Mouse (Mus musculus): Measurements from ENCODE around the gene Clcnka.

The Clcnka gene

DNA sequence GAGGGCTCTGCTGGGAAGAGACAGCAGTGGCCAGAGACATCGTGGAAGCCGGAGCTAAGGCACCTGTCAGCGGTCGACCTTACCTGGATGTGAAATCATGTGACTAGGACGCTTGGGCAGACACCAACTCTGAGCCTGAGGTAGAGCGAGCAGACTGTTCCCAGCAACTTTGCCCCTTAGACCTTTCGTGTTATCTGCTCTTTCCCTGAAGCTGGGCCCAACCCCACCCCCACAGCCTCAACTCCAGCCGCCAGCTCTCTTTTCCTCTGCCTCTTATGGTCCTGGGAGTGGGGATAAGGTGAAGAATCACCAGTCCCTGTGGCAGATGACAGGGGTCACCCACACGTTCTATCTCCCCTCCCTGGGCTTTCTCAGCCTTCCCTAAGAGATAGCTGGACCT, 22.4 kb upstream of the Clcnka start:
- DNase-seq, result no peak

DNA sequence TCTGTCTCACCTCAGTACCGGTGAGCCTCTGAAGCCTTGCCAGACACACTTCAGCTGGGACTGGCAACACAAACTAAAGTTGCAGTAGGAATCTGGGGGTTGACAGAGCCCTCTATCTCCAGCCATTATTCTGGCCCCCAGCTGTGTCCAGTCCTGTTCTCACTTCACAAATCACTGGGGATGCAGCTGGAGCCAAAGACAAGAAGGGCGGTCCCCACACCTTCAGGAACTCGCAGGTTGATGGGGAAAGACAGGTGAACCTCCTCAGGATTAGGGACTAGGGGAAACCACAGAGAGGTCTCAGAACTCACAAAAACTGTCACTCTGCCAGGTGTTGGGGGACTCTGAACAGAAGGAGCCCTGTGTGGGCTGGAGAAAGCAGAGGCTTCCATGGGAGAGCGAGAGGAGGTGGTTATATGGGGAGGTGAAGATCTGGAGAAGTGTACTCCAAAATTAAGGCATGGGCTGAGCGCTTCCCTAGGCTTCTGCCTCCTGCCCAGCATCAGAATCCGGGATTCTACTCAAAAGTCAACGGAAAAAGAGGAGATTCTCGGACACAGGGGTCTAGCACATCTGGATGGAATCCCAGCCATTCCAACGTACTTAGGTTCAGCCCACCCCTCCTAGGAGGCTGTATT, 21.8 kb upstream of the Clcnka start, which contains the start of gene Hspb7:
Gene Hspb7, plus strand, starts transcription at position 588 of the 638 bp plus-strand sequence.
- no peak for DNase-seq

DNA sequence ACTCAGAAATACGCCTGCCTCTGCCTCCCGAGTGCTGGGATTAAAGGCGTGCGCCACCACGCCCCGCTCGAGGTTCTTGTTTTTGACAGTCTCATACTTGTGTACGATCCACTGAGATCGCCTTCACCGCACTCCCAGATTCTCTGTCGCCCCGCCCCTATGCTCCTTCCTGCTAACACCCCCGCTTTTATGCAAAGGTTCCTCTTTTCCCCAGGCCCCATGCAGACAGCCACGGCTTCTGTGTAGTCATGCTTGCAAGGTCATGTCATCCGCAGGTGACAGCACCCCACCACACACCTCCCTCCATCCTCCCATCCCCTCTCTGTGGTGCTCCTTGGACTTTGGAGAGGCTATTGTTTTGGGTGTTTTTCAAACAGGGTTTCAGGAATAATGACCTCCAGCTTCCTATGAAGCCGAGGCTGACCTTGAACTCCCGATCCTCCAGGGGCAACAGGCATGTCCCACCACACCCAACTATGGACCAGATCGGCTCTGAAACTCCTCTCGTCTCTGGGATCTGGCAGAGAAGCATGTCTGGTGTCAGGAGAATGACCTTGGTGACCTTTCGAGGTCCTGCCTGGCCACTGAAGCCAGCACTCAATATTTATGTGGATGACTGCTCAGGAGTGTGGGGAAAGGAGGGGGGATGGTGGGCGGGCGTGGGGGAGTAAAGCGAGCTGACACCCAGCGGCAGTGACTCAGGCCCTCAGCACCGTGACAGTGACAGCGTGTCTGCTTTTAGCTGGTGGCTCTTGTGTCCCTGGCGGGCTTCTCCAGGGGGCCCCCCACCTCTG, 21.1 kb upstream of the Clcnka start:
- peak; percentile 58 to 61 for DNase-seq

DNA sequence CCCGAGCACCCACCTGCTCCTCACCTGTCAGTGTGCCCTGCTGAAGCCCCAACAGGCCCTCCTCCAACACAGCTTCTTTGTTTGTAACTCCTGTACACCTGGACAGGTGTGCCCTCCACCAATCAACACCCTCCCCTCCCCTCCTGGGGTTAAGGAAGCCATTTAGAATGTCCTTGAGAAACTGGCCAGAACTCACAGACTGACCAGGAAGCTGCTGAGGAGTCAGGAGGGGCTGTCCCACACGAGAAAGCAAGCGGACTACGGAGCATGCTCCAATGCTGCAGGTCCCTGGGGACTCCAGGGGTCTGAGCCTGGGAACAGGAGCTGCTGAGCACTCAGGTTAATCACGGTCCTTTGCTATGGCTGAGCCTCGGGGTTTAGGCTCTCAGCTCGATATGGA, 17.4 kb upstream of the Clcnka start, which contains the start of gene Clcnkb:
Gene Clcnkb, minus strand, starts transcription at position 91 of the 400 bp plus-strand sequence.
- no peak for DNase-seq

DNA sequence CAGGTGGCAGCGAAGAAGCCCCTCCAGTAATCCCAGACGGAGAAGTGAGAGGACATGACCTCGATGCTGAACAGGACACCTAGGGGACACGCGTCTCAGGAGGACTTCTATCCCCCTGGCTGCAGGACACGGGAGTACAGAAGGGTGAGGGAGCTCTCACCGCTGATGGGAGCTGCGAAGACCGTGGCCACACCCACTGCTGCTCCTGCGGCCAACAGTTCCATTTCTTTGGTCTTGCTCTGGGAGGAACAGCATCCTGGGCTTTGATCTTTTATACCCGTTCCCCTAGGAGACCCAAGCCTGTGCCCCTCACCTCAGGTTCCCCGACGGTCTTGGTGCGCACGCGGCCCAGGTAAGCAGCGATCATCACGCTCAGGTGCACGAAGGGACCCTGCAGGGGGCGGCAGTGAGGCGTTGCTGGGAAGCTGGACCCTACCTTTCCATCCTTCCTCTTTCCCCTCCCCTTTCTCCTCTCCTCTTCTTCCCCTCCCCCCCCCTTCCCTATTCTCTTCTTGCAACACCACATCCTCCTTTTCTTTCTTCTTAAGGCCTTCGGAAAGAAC, 13.0 kb upstream of the Clcnka start:
- no peak for DNase-seq

DNA sequence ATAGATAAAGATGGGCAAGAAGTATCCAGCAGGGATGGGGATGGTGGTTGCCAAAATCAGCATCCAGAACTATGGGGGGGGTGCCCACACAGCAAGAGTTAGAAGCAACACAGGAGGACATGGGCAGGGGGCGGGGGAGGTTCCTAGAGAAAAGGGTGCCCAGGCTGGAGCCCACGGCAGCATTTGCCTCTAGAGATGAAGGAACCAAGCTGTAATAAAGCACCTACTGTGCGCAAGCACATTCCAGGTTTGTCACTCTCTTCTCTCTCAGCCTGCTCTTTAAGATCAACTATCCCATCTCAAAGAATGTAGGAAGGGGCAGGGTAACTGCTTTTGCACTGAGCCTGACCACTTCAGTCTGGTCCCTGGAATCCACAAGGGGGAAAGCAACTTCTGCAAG, 10.1 kb upstream of the Clcnka start:
- no peak for DNase-seq

DNA sequence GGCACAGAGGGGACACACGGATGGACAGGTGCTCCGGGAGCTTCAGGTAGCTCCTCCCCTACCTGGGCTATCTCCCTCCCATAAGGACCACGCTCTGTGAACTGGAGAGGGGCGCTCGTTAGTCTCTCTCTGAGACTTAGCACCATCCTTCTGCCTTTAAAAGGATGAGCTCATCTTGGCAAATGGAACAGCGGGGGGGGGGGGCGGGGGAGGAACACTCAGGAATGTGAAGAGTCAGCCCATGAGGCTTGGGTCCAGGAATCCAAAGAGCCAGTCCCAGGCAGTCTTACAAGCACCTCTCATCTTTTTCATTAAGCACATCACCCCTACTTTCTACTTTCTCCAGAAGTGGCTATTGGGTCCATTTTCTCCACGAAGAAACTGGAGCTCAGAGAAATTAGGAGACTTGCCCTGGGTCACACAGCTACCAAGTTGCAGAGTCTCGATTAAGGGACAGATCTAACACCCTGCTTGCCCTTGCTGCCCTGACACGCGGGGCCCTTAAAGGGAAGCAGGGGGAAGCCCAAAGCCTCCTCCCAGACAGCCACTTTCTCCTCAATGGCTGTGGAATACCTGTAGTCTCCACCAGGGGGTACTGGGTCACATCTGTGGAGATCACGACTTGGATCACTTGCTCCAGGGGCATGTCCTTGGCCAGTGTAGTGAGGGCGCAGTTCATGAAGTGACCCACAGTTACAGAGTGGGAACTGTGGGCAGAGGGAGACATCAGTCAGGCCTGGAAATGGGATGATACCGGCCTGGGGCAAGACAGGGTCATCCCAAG, 8.2 kb upstream of the Clcnka start:
- peak in 1 of 2 experiments; percentile 29 for DNase-seq

DNA sequence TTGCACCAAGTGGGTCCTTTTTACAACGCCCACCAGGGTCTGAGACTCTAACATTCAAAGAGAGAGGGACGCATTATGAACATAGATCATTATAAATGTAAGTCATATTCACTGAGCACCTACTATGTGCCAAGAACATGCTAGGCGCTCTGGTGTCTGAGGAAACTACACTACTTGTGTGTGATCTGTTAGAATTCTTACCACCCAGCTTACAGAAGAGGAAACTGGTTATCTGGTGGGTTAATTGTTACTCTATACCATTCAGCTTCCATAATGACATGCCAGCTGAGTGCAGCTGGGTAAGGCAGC, 6.7 kb upstream of the Clcnka start:
- DNase-seq, result no peak

DNA sequence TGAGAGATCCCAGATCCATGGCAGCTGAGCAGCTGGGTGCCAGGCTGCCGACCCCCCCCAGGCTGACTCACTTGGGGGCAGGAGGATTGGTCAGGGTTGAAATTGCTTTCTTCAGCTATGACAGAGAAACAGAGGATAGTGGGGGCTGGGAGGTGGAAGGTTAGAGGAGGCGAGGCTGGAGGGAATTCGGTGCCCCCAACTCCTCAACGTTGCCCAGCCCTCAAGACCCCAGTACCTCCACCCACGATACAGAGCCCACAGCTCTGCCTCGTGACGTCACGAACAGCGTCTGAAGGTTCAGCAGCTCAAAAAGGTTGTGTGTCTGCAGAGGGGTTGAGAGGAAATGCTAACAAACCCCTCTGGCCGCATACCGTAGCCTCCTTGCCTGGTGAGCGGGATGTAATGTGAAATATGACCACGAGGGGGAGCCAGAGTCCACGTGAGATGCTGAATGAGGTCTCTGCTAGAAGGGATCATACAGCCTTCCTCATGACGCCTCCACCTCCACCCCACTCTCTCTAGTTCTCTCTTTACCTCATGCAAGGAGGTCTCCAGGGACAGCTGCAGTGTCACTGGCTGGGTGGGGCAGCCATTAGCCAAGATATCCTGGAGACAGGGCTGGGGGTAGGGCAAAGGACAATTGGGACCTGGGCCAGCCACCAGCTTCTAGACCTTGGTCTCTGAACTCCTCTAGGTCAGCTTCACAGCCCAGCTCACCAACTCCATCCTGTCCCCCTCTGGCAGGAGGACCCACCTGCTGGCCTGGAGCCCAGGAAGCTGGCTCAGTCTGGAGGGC, 6.2 kb upstream of the Clcnka start:
- peak; percentile 68 to 84 for DNase-seq

DNA sequence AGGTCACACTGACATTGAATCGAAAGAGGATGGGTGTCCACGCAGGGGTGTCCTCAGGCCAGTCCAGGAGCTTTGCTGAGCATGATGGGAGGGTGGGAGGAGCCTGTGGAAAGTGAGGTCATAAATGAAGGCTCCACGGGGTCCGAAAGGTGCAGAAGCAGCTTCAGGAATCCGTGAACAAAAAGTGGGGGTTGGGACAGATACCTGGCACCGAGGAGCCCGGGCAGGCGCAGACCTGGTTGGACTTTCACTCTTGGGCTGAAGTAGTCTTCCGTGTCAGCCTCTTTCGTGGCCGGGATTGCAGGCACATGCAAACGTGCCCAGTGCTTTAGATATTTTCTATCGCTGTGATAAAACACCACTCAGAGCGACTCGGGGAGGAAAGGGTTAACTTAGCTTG, 1.6 kb upstream of the Clcnka start:
- DNase-seq, result no peak

DNA sequence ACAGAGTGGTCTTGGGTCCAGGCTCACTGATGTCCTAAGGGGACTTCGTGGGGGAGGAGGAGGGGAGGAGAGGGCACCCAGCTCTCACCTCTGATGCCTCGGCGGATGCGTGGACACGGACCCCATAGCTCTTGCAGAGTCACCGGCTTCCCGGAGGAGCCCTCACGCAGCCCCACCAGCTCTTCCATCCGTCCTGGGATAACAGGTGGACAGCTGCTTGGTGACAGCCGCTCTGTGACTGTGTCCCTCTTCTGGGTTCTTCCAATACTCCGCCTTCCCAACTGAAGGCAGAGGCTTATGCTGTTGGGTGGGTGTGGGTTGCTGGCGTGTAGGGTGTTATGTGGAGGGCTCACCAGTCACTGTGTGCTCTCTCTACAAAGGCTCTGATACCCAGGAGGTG, 663 bp downstream of the Clcnka start:
- DNase-seq, result no peak

DNA sequence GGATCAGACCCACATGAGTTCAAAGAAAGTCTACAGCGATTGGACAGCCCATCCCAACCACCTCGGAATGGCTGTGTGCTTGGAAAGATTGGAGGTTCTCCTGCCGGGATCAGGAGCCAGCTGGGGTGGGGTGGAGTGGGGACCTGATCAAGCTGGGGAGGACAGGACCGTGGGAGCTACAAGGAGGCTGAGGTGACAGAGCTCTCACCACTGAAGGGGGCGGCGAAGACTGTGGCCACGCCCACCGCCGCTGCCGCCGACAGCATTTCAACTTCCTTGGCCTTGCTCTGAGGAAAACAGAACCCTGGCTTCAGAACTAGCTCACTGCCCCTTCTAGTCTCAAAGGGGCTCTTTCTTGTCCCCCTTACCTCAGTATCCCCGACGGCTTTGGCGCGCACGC, 3.8 kb downstream of the Clcnka start:
- no peak for DNase-seq

DNA sequence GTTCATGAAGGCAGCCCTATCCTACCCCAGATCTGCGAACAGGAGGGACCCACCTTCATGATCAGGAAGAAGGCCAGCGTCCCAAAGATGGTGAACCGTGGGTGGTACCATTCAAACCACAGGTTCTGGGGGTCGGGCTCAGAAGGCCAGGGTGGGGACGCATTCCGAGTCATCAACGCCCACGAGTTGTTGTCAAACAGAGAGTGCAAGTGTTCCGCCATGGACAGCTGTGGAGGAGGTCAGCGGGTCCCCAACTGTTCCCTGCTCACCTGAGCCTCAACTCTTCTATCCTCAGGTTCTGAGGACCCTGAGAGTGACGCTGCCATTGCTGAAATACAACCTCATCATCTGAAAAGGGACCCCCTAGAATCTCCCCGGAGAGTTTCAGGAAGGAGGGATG, 7.2 kb downstream of the Clcnka start:
- DNase-seq, result no peak

DNA sequence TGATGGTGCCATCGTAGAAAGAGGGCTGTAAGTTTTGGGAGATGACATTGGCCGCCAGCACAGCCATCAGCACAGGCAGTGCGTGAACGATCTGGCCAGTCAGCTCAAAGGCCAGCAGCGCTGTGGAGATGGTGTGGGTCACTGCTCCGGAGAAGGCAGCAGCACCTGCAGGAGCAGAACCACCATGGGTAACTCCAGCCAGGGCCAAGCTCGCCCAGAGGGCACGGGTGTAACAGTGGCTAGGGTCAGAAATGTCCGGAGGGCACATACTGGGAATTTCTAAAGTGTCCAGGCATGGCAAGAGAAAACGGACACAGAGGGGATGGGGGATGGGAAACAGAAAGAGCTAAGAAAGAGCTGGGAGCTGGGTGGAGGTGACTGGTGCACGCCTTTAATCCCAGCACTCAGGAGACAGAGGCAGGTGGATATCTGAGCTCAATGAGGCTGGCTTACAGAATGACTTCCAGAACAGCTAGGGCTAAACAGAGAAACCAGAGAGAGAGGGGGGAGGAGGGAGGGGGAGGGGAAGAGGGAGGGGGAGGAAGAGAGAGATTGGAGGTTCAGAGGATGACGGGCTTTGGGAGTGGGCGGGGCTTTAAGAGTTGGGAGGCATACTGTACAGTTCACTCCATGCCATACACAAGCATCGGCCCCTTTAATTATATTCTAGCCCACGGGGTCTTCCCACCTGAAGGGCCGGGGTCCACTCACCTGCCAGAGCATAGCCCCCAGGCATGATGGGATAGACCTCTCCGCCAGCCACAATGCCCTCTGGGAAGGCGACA, 9.0 kb downstream of the Clcnka start:
- no peak for DNase-seq

DNA sequence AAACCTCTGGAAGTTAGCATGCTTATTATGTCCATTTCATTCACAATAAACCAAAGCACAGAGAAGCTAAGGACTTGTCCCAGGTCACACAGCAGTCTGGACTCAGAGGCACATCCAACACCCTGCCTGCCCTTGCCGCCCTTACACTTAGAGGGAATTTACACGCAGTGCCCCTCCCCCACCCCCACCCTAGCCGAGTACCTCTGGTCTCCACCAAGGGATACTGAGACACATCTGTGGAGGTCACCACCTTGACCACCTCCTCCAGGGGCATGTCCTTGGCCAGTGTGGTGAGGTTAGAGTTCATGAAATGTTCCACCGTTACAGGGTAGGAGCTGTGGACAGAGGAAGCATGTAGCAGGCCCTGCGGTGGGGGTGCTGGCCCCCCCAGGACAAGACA, 10.6 kb downstream of the Clcnka start:
- DNase-seq, result no peak

DNA sequence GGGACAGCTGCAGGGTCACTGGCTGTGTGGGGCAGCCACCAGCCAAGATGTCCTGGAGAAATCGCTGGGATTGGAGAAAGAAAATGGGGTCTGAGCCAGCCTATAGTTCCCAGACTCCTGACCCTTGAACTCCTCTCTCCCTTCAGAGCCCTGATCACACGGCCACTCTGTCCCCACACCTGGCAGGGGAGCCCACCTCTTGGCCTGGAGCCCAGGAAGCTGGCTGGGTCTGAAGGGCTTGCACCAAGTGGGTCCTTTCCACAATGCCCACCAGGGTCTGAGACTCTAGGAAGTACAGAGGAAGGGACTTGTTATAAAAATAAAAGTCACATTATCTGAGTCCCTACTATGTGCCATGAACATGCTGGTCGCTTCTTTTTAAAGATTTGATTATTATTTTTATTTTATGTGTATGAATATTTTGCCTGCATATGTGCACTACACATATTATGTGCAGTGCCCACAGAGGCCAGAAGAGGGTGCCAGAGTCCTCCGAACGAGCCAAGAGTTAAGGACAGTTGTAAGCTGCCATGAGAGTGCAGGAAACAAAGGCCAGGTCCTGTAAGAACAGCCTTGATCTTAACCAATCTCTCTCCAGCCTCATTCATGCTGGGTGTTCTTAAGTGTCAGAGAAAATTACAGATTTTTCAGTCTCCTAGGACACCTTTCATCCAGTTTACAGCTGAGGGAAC, 11.3 kb downstream of the Clcnka start:
- DNase-seq, result peak; percentile 32 to 75

DNA sequence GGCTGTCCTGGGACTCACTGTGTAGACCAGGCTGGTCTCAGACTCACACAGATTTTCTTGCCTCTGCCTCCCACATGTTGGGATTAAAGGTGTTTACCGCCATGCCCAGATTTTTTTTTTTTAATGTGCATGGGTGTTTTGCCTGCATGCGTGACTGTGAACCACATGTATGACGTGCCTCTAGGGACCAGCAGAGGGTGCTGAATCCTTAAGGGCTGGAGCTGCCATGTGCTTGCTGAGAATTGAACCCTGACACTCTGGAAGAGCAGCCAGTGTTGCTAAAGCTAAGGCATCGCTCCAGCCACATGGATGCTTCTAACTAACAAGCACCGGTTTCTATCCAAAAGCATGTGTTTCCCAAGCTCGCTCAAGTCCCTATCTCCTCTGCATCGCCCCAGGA, 12.4 kb downstream of the Clcnka start:
- no peak for DNase-seq

DNA sequence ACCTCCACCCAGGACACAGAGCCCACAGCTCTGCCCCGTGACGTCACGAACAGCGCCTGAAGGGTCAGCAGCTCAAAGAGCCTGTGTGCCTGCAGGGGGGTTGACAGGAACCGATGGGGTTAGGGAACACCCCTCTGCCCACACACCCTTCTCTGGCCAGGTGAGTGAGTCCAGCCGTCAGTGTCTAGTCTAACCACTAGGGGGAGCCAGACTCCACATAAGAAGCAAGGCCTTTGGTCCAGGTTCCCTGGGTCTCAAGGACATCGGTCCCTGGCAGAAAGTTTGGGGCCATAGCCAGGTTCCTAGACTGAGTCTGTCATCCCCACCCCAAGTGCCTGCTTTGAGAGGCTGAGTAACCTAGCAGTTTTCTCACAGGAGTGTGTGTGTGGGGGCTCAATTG, 13.2 kb downstream of the Clcnka start:
- DNase-seq, result peak in 1 of 2 experiments; percentile 41

DNA sequence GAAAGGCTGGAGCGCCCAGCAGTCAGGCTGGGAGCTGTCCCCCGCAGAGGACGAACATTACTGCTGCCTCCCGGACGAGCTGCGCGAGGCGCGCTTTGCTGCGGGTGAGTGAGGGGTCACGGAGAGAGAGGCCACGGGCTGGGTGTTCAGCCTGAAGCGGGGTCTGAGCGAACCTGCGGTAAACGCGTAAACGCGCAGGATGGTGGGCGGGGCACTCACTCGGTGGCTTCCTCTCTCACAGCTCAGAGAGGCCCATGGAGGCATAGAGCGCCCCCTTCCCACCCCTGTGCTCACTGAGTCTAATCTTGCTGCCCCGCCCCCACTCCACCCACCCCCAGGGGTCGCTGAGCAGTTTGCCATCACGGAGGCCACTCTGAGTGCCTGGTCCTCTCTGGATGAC, 16.1 kb downstream of the Clcnka start:
- peak in 1 of 2 experiments; percentile 18 for DNase-seq

DNA sequence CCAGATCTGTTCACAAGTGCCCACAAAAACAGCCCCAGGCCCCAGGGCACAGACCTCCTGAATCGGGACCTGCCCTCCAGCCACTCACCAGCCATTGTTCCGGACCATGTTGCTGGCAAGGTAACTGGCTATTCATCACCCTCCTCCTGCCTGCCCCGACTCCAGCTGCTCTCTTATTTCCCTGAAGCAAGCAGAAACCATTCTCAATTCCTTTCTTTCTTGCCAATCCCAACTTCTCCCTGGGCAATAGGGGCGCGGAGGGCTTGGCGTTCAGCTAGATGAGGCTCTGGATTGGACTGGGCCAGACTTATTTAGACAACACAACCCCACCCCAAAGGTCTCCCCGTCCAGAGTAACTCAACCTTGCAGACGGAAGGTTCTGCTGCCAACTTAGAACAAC, 18.9 kb downstream of the Clcnka start:
- no peak for DNase-seq

DNA sequence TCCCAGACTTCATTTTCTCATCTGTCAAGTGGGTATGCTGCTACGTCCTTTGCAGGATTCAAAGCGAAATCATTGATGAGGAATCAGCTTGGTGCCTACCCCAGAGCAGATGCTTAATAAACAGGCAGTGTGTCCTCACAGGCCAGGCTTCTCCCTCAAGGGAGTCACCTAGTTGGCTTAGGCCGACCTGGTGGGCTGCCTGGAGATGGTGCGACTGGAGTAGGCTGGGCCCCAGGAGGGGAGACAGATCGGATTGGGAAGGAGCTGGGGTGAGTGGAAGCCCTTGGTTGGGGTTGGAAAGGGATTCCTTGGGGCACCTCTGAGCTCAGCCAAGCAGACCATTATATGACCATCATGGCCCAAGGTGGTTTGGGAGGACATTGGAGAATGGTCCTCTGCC, 26.1 kb downstream of the Clcnka start:
- no peak for DNase-seq
